Mouse (Mus musculus): ENCODE measurements around the gene Scamp1. TPM values are rescaled to one million over a fixed set of nuclear protein-coding genes. Genes with fewer than 3 reads are reported as not detected.

The Scamp1 gene
- polyA plus RNA-seq, 1 experiment from 2014 or later = 28.8 TPM

GRCm38 (mm10) chr13:94250761-94251160 is 34.9 kb downstream of the Scamp1 start:
- WGBS = 90% methylated on average over 6 of the region's 8 CpGs
- no peak for TF ChIP-seq CTCF (IDR thresholded peaks at IDR 0.05; ENCODE audit: low read depth)
- H3K27me3 ChIP-seq (ENCODE audit: insufficient read depth, low read length) = no peaks in the 10 kb centered on the region
- no peak overlapping the region for H3K27ac ChIP-seq (ENCODE audit: low read depth)
- no peak overlapping the region for H3K9ac ChIP-seq
- H3K36me3 ChIP-seq (ENCODE audit: insufficient read depth) = no peaks in the 10 kb centered on the region
- no peak overlapping the region for H3K4me2 ChIP-seq
- DNase-seq (no peak), ATAC-seq (ENCODE audit: insufficient read depth) (no peak)
- no peaks in the 10 kb centered on the region for H3K4me1 ChIP-seq (ENCODE audit: insufficient read depth)
- no peaks in the 10 kb centered on the region; the same call in 1 of the 2 replicates for H3K9me3 ChIP-seq (ENCODE audit: low read depth, low read length)
- H3K4me3 ChIP-seq (ENCODE audit: low read depth, low read length) = no peak overlapping the region

DNA sequence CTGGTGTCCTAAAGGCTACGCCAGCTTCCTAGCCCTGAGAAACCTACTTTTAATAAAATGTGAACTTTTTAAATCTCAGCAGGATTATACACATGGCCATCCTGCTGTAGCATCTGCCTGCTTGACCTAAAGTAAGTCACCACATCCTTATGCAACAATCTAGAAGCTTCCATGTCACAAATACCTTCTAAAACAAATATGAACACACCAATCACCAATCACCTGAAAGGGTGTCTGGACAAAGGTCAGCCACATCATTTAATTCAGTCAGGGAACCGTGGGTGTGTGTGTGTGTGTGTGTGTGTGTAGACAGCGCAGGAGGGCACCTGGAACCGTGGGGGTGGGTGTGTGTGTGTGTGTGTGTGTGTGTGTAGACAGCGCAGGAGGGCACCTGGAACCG is 35.5 kb downstream of the Scamp1 start:
- 84% methylated on average over 6 of the region's 6 CpGs for WGBS
- Histone ChIP-seq H3K4me2 (no peak overlapping the region), H3K27ac (ENCODE audit: low read depth) (no peak overlapping the region), H3K9me3 (ENCODE audit: low read depth, low read length) (no peaks in the 10 kb centered on the region; the same call in 1 of the 2 replicates), H3K4me1 (ENCODE audit: insufficient read depth) (no peaks in the 10 kb centered on the region), H3K36me3 (ENCODE audit: insufficient read depth) (no peaks in the 10 kb centered on the region), H3K4me3 (ENCODE audit: low read depth, low read length) (no peak overlapping the region), H3K27me3 (ENCODE audit: insufficient read depth, low read length) (no peaks in the 10 kb centered on the region), H3K9ac (no peak overlapping the region)
- DNase-seq = no peak
- no peak for ATAC-seq (ENCODE audit: insufficient read depth)
- no peak for TF ChIP-seq CTCF (IDR thresholded peaks at IDR 0.05; ENCODE audit: low read depth)

- Histone ChIP-seq H3K27me3 (ENCODE audit: insufficient read depth, low read length) (no peaks in the 10 kb centered on the region), H3K4me2 (no peak overlapping the region), H3K36me3 (ENCODE audit: insufficient read depth) (no peaks in the 10 kb centered on the region), H3K9ac (no peak overlapping the region), H3K4me3 (ENCODE audit: low read depth, low read length) (no peak overlapping the region), H3K27ac (ENCODE audit: low read depth) (no peak overlapping the region), H3K9me3 (ENCODE audit: low read depth, low read length) (no peaks in the 10 kb centered on the region), H3K4me1 (ENCODE audit: insufficient read depth) (no peaks in the 10 kb centered on the region)
- ATAC-seq (ENCODE audit: insufficient read depth) = no peak
- 70% methylated on average over 2 of the region's 2 CpGs for WGBS
- TF ChIP-seq CTCF (IDR thresholded peaks at IDR 0.05; ENCODE audit: low read depth) = no peak
- DNase-seq = no peak
Measured at GRCm38 (mm10) chr13:94242897-94243296, 42.8 kb downstream of the Scamp1 start.

- ATAC-seq (ENCODE audit: insufficient read depth) = no peak
Measured at GRCm38 (mm10) chr13:94241892-94242524, 43.6 kb downstream of the Scamp1 start.

DNA sequence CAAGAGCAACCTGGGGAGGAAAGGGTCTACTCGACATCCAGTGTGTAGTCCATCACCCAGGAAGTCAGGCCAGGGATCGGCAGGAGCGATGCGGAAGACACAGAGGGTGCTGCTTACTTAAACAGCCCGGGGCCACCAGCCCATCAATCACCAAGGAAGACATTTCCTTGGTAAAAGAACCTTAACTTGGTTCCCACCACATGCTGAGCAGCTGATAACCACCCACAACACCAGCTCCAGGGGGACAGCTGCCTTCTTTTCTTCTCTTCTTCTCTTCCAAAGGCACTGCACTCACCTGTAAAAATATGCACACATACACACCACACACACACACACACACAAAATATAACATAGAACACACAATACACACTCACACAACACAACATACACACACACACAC is 44.8 kb downstream of the Scamp1 start:
- Histone ChIP-seq H3K4me1 (ENCODE audit: insufficient read depth) (no peaks in the 10 kb centered on the region), H3K4me2 (no peak overlapping the region), H3K9me3 (ENCODE audit: low read depth, low read length) (no peaks in the 10 kb centered on the region), H3K9ac (no peak overlapping the region), H3K27me3 (ENCODE audit: insufficient read depth, low read length) (no peaks in the 10 kb centered on the region), H3K27ac (ENCODE audit: low read depth) (no peak overlapping the region), H3K36me3 (ENCODE audit: insufficient read depth) (no peaks in the 10 kb centered on the region), H3K4me3 (ENCODE audit: low read depth, low read length) (no peak overlapping the region)
- no peak for TF ChIP-seq CTCF (IDR thresholded peaks at IDR 0.05; ENCODE audit: low read depth)
- DNase-seq (no peak), ATAC-seq (ENCODE audit: insufficient read depth) (no peak)
- WGBS = 20% methylated on average over 5 of the region's 5 CpGs

More at GRCm38 (mm10) chr13:94241892-94242524, 43.6 kb downstream of the Scamp1 start:
- Histone ChIP-seq H3K9ac (no peak overlapping the region), H3K4me1 (ENCODE audit: insufficient read depth) (no peaks in the 10 kb centered on the region), H3K27ac (ENCODE audit: low read depth) (no peak overlapping the region), H3K36me3 (ENCODE audit: insufficient read depth) (no peaks in the 10 kb centered on the region), H3K9me3 (ENCODE audit: low read depth, low read length) (no peaks in the 10 kb centered on the region), H3K4me3 (ENCODE audit: low read depth, low read length) (no peak overlapping the region), H3K4me2 (no peak overlapping the region), H3K27me3 (ENCODE audit: insufficient read depth, low read length) (no peaks in the 10 kb centered on the region)
- DNase-seq = no peak
- 43% methylated on average over 4 of the region's 4 CpGs for WGBS
- TF ChIP-seq CTCF (IDR thresholded peaks at IDR 0.05; ENCODE audit: low read depth) = no peak

GRCm38 (mm10) chr13:94240111-94240510 is 45.5 kb downstream of the Scamp1 start:
- H3K27me3 ChIP-seq (ENCODE audit: insufficient read depth, low read length) = no peaks in the 10 kb centered on the region
- H3K36me3 ChIP-seq (ENCODE audit: insufficient read depth) = no peaks in the 10 kb centered on the region
- no peak for ATAC-seq (ENCODE audit: insufficient read depth)
- no peak overlapping the region for H3K4me3 ChIP-seq (ENCODE audit: low read depth, low read length)
- no peak overlapping the region for H3K27ac ChIP-seq (ENCODE audit: low read depth)
- peak; percentile 16 for DNase-seq
- H3K9me3 ChIP-seq (ENCODE audit: low read depth, low read length) = no peaks in the 10 kb centered on the region
- H3K4me2 ChIP-seq = no peak overlapping the region
- H3K4me1 ChIP-seq (ENCODE audit: insufficient read depth) = no peaks in the 10 kb centered on the region
- no peak overlapping the region for H3K9ac ChIP-seq
- 79% methylated on average over 6 of the region's 6 CpGs for WGBS
- no peak for TF ChIP-seq CTCF (IDR thresholded peaks at IDR 0.05; ENCODE audit: low read depth)

DNA sequence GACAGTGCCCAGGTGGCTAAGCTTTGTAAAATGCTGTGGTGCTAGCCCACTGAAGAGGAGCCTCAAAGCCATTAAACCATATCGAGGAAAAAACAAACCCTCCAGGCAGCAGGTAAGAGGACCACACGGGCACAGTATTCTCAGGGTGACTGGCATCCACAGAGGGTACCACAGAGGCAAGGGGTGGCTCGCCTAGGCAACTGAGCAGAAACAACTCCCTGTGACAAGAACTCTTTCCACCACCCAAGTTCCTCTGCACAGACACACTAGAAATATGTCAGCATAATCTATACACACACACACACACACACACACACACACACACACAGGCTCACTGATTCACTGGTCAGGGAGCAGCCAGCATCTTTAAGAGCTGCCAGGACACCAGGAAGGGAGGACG is 46.2 kb downstream of the Scamp1 start:
- no peak overlapping the region for H3K27ac ChIP-seq (ENCODE audit: low read depth)
- H3K36me3 ChIP-seq (ENCODE audit: insufficient read depth) = no peaks in the 10 kb centered on the region
- H3K4me1 ChIP-seq (ENCODE audit: insufficient read depth) = no peaks in the 10 kb centered on the region
- H3K4me3 ChIP-seq (ENCODE audit: low read depth, low read length) = no peak overlapping the region
- DNase-seq = no peak
- WGBS = 61% methylated on average over 4 of the region's 4 CpGs
- H3K9me3 ChIP-seq (ENCODE audit: low read depth, low read length) = no peaks in the 10 kb centered on the region
- no peak for TF ChIP-seq CTCF (IDR thresholded peaks at IDR 0.05; ENCODE audit: low read depth)
- H3K4me2 ChIP-seq = no peak overlapping the region
- no peaks in the 10 kb centered on the region for H3K27me3 ChIP-seq (ENCODE audit: insufficient read depth, low read length)
- H3K9ac ChIP-seq = no peak overlapping the region
- ATAC-seq (ENCODE audit: insufficient read depth) = no peak

All from lung, embryonic 14.5 days (tissue).